In genomic region chr11:36481524-36481923, GRCm38 (mm10) we compare ENCODE assay signal across 18 mouse cellular contexts.
DNase-seq lines count a peak whose midpoint lies in the region; ATAC-seq lines count a peak whose summit lies in the region.
"Had no signal": no experiment of that assay in that cellular context is flagged by ENCODE, and none has a peak within 500 bp of the region (broad histone marks: within the 10 kb centered on the region; RNA-seq: fewer than 3 reads in every experiment).

No protein-coding gene starts in this region.

- peak; percentile 59; the same call in 1 of the 2 replicates for ATAC-seq in heart, embryonic 12.5 days (ENCODE audit: insufficient number of reproducible peaks, low FRiP score)
- ATAC-seq in hindbrain, embryonic 13.5 days (ENCODE audit: low FRiP score), result peak; percentile 40
- peak; percentile 28; the same call in 1 of the 2 replicates for ATAC-seq in midbrain, embryonic 13.5 days
- no peak for ATAC-seq in kidney, embryonic 16.5 days (ENCODE audit: low FRiP score, low TSS enrichment)

- H3K9me3 ChIP-seq in heart, embryonic 12.5 days (replicated peaks), result no peaks in the 10 kb centered on the region
- no peaks in the 10 kb centered on the region for H3K9me3 ChIP-seq in hindbrain, embryonic 13.5 days
- no peaks in the 10 kb centered on the region for H3K9me3 ChIP-seq in hindbrain, embryonic 10.5 days
- H3K9me3 ChIP-seq in midbrain, embryonic 13.5 days, result no peaks in the 10 kb centered on the region
- H3K9me3 ChIP-seq in midbrain, embryonic 10.5 days (replicated peaks), result no peaks in the 10 kb centered on the region
- H3K9me3 ChIP-seq in kidney, embryonic 16.5 days (ENCODE audit: low read length), result no peaks in the 10 kb centered on the region
- H3K9me3 ChIP-seq: kidney, embryonic 15.5 days; limb, embryonic 15.5 days had no signal

- peaks cover 11% of the 10 kb centered on the region for H3K4me1 ChIP-seq in heart, embryonic 12.5 days (replicated peaks)
- peaks cover 61% of the 10 kb centered on the region for H3K4me1 ChIP-seq in hindbrain, embryonic 13.5 days (replicated peaks)
- H3K4me1 ChIP-seq in hindbrain, embryonic 10.5 days (replicated peaks), result peaks cover 9% of the 10 kb centered on the region; the same call in 1 of the 2 replicates
- peaks cover 80% of the 10 kb centered on the region for H3K4me1 ChIP-seq in midbrain, embryonic 13.5 days (replicated peaks)
- peaks cover 33% of the 10 kb centered on the region for H3K4me1 ChIP-seq in midbrain, embryonic 10.5 days
- H3K4me1 ChIP-seq in kidney, embryonic 16.5 days (ENCODE audit: insufficient read depth, low read length), result no peaks in the 10 kb centered on the region
- H3K4me1 ChIP-seq: kidney, embryonic 15.5 days had no signal

- no peak overlapping the region for H3K4me3 ChIP-seq in heart, embryonic 12.5 days
- no peak overlapping the region for H3K4me3 ChIP-seq in hindbrain, embryonic 13.5 days
- H3K4me3 ChIP-seq in hindbrain, embryonic 10.5 days, result no peak overlapping the region
- no peak overlapping the region for H3K4me3 ChIP-seq in midbrain, embryonic 13.5 days (replicated peaks)
- H3K4me3 ChIP-seq in midbrain, embryonic 10.5 days, result no peak overlapping the region
- no peak overlapping the region for H3K4me3 ChIP-seq in kidney, embryonic 16.5 days (ENCODE audit: low read length)
- H3K4me3 ChIP-seq: kidney, embryonic 15.5 days; limb, embryonic 15.5 days; myocyte had no signal

- peaks cover 8% of the 10 kb centered on the region; the same call in 1 of the 2 replicates for H3K27me3 ChIP-seq in heart, embryonic 12.5 days (replicated peaks)
- H3K27me3 ChIP-seq in hindbrain, embryonic 13.5 days, result no peaks in the 10 kb centered on the region
- no peaks in the 10 kb centered on the region for H3K27me3 ChIP-seq in hindbrain, embryonic 10.5 days (ENCODE audit: insufficient read depth, poor library complexity, severe bottlenecking)
- no peaks in the 10 kb centered on the region for H3K27me3 ChIP-seq in midbrain, embryonic 13.5 days
- peaks cover 5% of the 10 kb centered on the region; the same call in 1 of the 2 replicates for H3K27me3 ChIP-seq in midbrain, embryonic 10.5 days (ENCODE audit: low read depth, poor library complexity, severe bottlenecking)
- no peaks in the 10 kb centered on the region for H3K27me3 ChIP-seq in kidney, embryonic 16.5 days (ENCODE audit: insufficient read depth, low read length)
- H3K27me3 ChIP-seq: kidney, embryonic 15.5 days had no signal

- H3K9ac ChIP-seq in heart, embryonic 12.5 days, result no peak overlapping the region
- no peak overlapping the region for H3K9ac ChIP-seq in hindbrain, embryonic 13.5 days
- H3K9ac ChIP-seq in midbrain, embryonic 13.5 days (replicated peaks), result no peak overlapping the region
- no peak overlapping the region for H3K9ac ChIP-seq in kidney, embryonic 16.5 days (replicated peaks; ENCODE audit: low read length)
- H3K9ac ChIP-seq: kidney, embryonic 15.5 days; limb, embryonic 15.5 days had no signal

- H3K4me2 ChIP-seq in heart, embryonic 12.5 days, result no peak overlapping the region
- H3K4me2 ChIP-seq in hindbrain, embryonic 13.5 days, result no peak overlapping the region
- no peak overlapping the region for H3K4me2 ChIP-seq in midbrain, embryonic 13.5 days (replicated peaks)
- no peak overlapping the region for H3K4me2 ChIP-seq in kidney, embryonic 16.5 days (replicated peaks; ENCODE audit: low read depth, low read length)
- H3K4me2 ChIP-seq: kidney, embryonic 15.5 days; limb, embryonic 15.5 days had no signal

- H3K27ac ChIP-seq in heart, embryonic 12.5 days (ENCODE audit: poor library complexity, severe bottlenecking), result no peak overlapping the region
- H3K27ac ChIP-seq in hindbrain, embryonic 13.5 days, result peak overlapping the region; percentile 24; the same call in 1 of the 2 replicates
- no peak overlapping the region for H3K27ac ChIP-seq in hindbrain, embryonic 10.5 days
- H3K27ac ChIP-seq in midbrain, embryonic 13.5 days, result no peak overlapping the region; the same call in 1 of the 2 replicates
- H3K27ac ChIP-seq in midbrain, embryonic 10.5 days (replicated peaks), result no peak overlapping the region
- H3K27ac ChIP-seq in kidney, embryonic 16.5 days (ENCODE audit: low read length), result no peak overlapping the region
- H3K27ac ChIP-seq: kidney, embryonic 15.5 days; limb, embryonic 15.5 days had no signal

- 32% methylated on average over 7 of the region's 7 CpGs for WGBS in heart, embryonic 12.5 days
- 38% methylated on average over 7 of the region's 7 CpGs for WGBS in hindbrain, embryonic 13.5 days
- WGBS in hindbrain, embryonic 10.5 days, result 76% methylated on average over 7 of the region's 7 CpGs
- 55% methylated on average over 7 of the region's 7 CpGs for WGBS in midbrain, embryonic 13.5 days
- WGBS in midbrain, embryonic 10.5 days, result 85% methylated on average over 7 of the region's 7 CpGs
- WGBS in kidney, embryonic 16.5 days, result 65% methylated on average over 7 of the region's 7 CpGs

- no peak for DNase-seq in heart, postnatal 4 days
- no peak for DNase-seq in hindbrain, embryonic 10.5 days (ENCODE audit: low spot score)
- no peak for DNase-seq in midbrain, embryonic 10.5 days (ENCODE audit: low spot score)
- DNase-seq: adrenal gland, postnatal 10 days; B cell, adult 2 months; cerebellum, adult 11-12 months; cerebellum, postnatal 36 days; layer of hippocampus, postnatal 36 days; lung, adult 2 months; spleen, adult 18-20 months; thymus, adult 18-20 months had no signal

- no peaks in the 10 kb centered on the region for H3K36me3 ChIP-seq in heart, embryonic 12.5 days
- H3K36me3 ChIP-seq in hindbrain, embryonic 13.5 days, result no peaks in the 10 kb centered on the region
- H3K36me3 ChIP-seq in hindbrain, embryonic 10.5 days, result no peaks in the 10 kb centered on the region
- no peaks in the 10 kb centered on the region for H3K36me3 ChIP-seq in midbrain, embryonic 13.5 days
- no peaks in the 10 kb centered on the region for H3K36me3 ChIP-seq in midbrain, embryonic 10.5 days
- H3K36me3 ChIP-seq in kidney, embryonic 16.5 days (ENCODE audit: insufficient read depth, low read length), result no peaks in the 10 kb centered on the region
- H3K36me3 ChIP-seq: kidney, embryonic 15.5 days; limb, embryonic 15.5 days had no signal
